Mouse (Mus musculus) limb, embryonic 11.5 days (tissue): ENCODE measurements around the gene Rasgef1b. TPM values are rescaled to one million over a fixed set of nuclear protein-coding genes. Genes with fewer than 3 reads are reported as not detected.

Source experiments
- ATAC-seq: fragments of 200-750 bp; cut with Nextera tagmentation; 2 replicates; pipeline ENCODE4 v1.8.0; 2017; ENCODE audit warnings: low read depth; ENCODE audit not compliant: insufficient number of reproducible peaks, low FRiP score, low TSS enrichment
- DNase-seq: peaks from one replicate; pipeline ENCODE4 v3.0.0-alpha.2; 2015; ENCODE audit warnings: low spot score
- H3K27ac ChIP-seq: fragments of 300-500 bp; sonication (generic); replicated peaks from 2 replicates; pipeline ENCODE4 v1.5.1; 2014; ENCODE audit warnings: low read depth, mild to moderate bottlenecking, low read length
- H3K27me3 ChIP-seq: fragments of 300-500 bp; sonication (generic); 2 replicates; pipeline ENCODE4 v1.6.1; 2014; ENCODE audit warnings: mild to moderate bottlenecking, low read length, mixed read lengths; ENCODE audit not compliant: control insufficient read depth, insufficient read depth
- H3K36me3 ChIP-seq: fragments of 300-500 bp; sonication (generic); 2 replicates; pipeline ENCODE4 v1.6.1; 2014; ENCODE audit warnings: mild to moderate bottlenecking, low read length, moderate library complexity, mixed read lengths; ENCODE audit not compliant: control insufficient read depth, insufficient read depth
- H3K4me1 ChIP-seq: fragments of 300-500 bp; sonication (generic); 2 replicates; pipeline ENCODE4 v1.6.1; 2014; ENCODE audit warnings: low read length, mixed read lengths; ENCODE audit not compliant: control insufficient read depth, insufficient read depth
- H3K4me2 ChIP-seq: fragments of 300-500 bp; sonication (generic); 2 replicates; pipeline ENCODE4 v1.6.1; 2014; ENCODE audit warnings: low read depth, mild to moderate bottlenecking, moderate library complexity; ENCODE audit not compliant: severe bottlenecking
- H3K4me3 ChIP-seq: fragments of 300-500 bp; sonication (generic); 2 replicates; pipeline ENCODE4 v1.5.1; 2014; ENCODE audit warnings: low read depth, low read length
- H3K9ac ChIP-seq: fragments of 300-500 bp; sonication (generic); 2 replicates; pipeline ENCODE4 v1.6.1; 2014; ENCODE audit warnings: mild to moderate bottlenecking, low read length
- H3K9me3 ChIP-seq: fragments of 300-500 bp; sonication (generic); 2 replicates; pipeline ENCODE4 v1.6.1; 2016; ENCODE audit warnings: low read length; ENCODE audit not compliant: control insufficient read depth
- WGBS: fragments of 180-500 bp; shearing (Covaris S2); extraction: QIAGEN DNeasy Blood & Tissue Kit; methylation state at CpG from one replicate; pipeline ENCODE4 v1.1.7; 2014; 5-methylcytosine and 5-hydroxymethylcytosine counted together
- polyA plus RNA-seq: library from polyadenylated mRNA; unstranded; fragments of >200 nt; fragmentation: Nextera tagmentation; extraction: Ambion mirVana; gene quantifications from 2 replicates; pipeline ENCODE4 v1.2.1, GENCODE M21; 2014

The Rasgef1b gene
- polyA plus RNA-seq, 1 experiment from 2014 or later = 59.9 TPM

GRCm38 (mm10) chr5:99746087-99746486, 17.2 kb upstream of the Rasgef1b start:
- H3K4me2 ChIP-seq = no peak overlapping the region
- no peaks in the 10 kb centered on the region for H3K36me3 ChIP-seq
- H3K4me3 ChIP-seq = no peak overlapping the region
- no peaks in the 10 kb centered on the region for H3K9me3 ChIP-seq
- no peak overlapping the region for H3K9ac ChIP-seq
- H3K4me1 ChIP-seq = peaks cover 15% of the 10 kb centered on the region; the same call in 1 of the 2 replicates
- DNase-seq (no peak), ATAC-seq (no peak)
- no peaks in the 10 kb centered on the region for H3K27me3 ChIP-seq
- WGBS = 36% methylated on average over 7 of the region's 7 CpGs
- no peak overlapping the region for H3K27ac ChIP-seq

- Histone ChIP-seq H3K4me3 (no peak overlapping the region), H3K9ac (no peak overlapping the region), H3K27me3 (no peaks in the 10 kb centered on the region), H3K4me2 (no peak overlapping the region), H3K4me1 (peaks cover 23% of the 10 kb centered on the region), H3K27ac (no peak overlapping the region), H3K36me3 (no peaks in the 10 kb centered on the region), H3K9me3 (no peaks in the 10 kb centered on the region)
- WGBS = 59% methylated on average over 7 of the region's 7 CpGs
- DNase-seq (no peak), ATAC-seq (no peak)
Observed at GRCm38 (mm10) chr5:99742874-99743273, 14.0 kb upstream of the Rasgef1b start.

- no peaks in the 10 kb centered on the region for H3K27me3 ChIP-seq
- no peak overlapping the region for H3K4me2 ChIP-seq
- DNase-seq = peak; percentile 48
- no peaks in the 10 kb centered on the region for H3K36me3 ChIP-seq
- peaks cover 27% of the 10 kb centered on the region for H3K4me1 ChIP-seq
- 10% methylated on average over 8 of the region's 8 CpGs for WGBS
- H3K4me3 ChIP-seq = no peak overlapping the region
- no peak; the same call in 1 of the 2 replicates for ATAC-seq
- no peak overlapping the region for H3K27ac ChIP-seq
- no peak overlapping the region for H3K9ac ChIP-seq
- H3K9me3 ChIP-seq = no peaks in the 10 kb centered on the region
Observed at GRCm38 (mm10) chr5:99742056-99742455, 13.2 kb upstream of the Rasgef1b start.

- no peak overlapping the region for H3K9ac ChIP-seq
- no peaks in the 10 kb centered on the region for H3K27me3 ChIP-seq
- 25% methylated on average over 10 of the region's 10 CpGs for WGBS
- no peak overlapping the region for H3K27ac ChIP-seq
- H3K36me3 ChIP-seq = no peaks in the 10 kb centered on the region
- ATAC-seq (no peak), DNase-seq (no peak)
- H3K4me2 ChIP-seq = no peak overlapping the region
- H3K9me3 ChIP-seq = no peaks in the 10 kb centered on the region
- H3K4me1 ChIP-seq = peaks cover 18% of the 10 kb centered on the region
- H3K4me3 ChIP-seq = no peak overlapping the region
Observed at GRCm38 (mm10) chr5:99737937-99738727, 9.3 kb upstream of the Rasgef1b start.

GRCm38 (mm10) chr5:99729931-99730330, 1.1 kb upstream of the Rasgef1b start:
- H3K4me3 ChIP-seq = no peak overlapping the region
- H3K4me1 ChIP-seq = peaks cover 10% of the 10 kb centered on the region; the same call in 1 of the 2 replicates
- ATAC-seq (no peak), DNase-seq (no peak)
- no peaks in the 10 kb centered on the region for H3K9me3 ChIP-seq
- no peak overlapping the region for H3K4me2 ChIP-seq
- H3K27me3 ChIP-seq = no peaks in the 10 kb centered on the region
- no peaks in the 10 kb centered on the region for H3K36me3 ChIP-seq
- no peak overlapping the region for H3K27ac ChIP-seq
- no peak overlapping the region for H3K9ac ChIP-seq
- 50% methylated on average over 1 of the region's 1 CpGs for WGBS

GRCm38 (mm10) chr5:99729361-99729882, 557 bp upstream of the Rasgef1b start:
- peaks cover 10% of the 10 kb centered on the region; the same call in 1 of the 2 replicates for H3K4me1 ChIP-seq
- peak overlapping the region; percentile 52 for H3K4me2 ChIP-seq
- no peaks in the 10 kb centered on the region for H3K27me3 ChIP-seq
- DNase-seq (peak; percentile 75), ATAC-seq (peak; percentile 63)
- peak overlapping the region; percentile 7; the same call in 1 of the 2 replicates for H3K4me3 ChIP-seq
- H3K36me3 ChIP-seq = no peaks in the 10 kb centered on the region
- H3K9ac ChIP-seq = no peak overlapping the region
- peak overlapping the region; percentile 80 for H3K27ac ChIP-seq
- WGBS = 0% methylated on average over 18 of the region's 18 CpGs
- H3K9me3 ChIP-seq = no peaks in the 10 kb centered on the region

- Histone ChIP-seq H3K9me3 (no peaks in the 10 kb centered on the region), H3K27ac (peak overlapping the region; percentile 86)
- WGBS = under 1% methylated on average over 15 of the region's 15 CpGs
Observed at GRCm38 (mm10) chr5:99728027-99728451, 826 bp downstream of the Rasgef1b start.

GRCm38 (mm10) chr5:99723941-99724340, 4.9 kb downstream of the Rasgef1b start:
- H3K27me3 ChIP-seq = no peaks in the 10 kb centered on the region

More at GRCm38 (mm10) chr5:99728027-99728451, 826 bp downstream of the Rasgef1b start:
- peak overlapping the region; percentile 91 for H3K4me2 ChIP-seq
- H3K4me3 ChIP-seq = peak overlapping the region; percentile 66
- ATAC-seq (peak; percentile 67; the same call in 1 of the 2 replicates), DNase-seq (peak; percentile 74)
- H3K4me1 ChIP-seq = peaks cover 10% of the 10 kb centered on the region; the same call in 1 of the 2 replicates
- H3K9ac ChIP-seq = no peak overlapping the region
- H3K36me3 ChIP-seq = no peaks in the 10 kb centered on the region
- H3K27me3 ChIP-seq = no peaks in the 10 kb centered on the region

More at GRCm38 (mm10) chr5:99723941-99724340, 4.9 kb downstream of the Rasgef1b start:
- WGBS = 88% methylated on average over 6 of the region's 6 CpGs
- H3K4me1 ChIP-seq = peaks cover 10% of the 10 kb centered on the region; the same call in 1 of the 2 replicates
- no peak overlapping the region for H3K9ac ChIP-seq
- no peak overlapping the region for H3K4me3 ChIP-seq
- no peaks in the 10 kb centered on the region for H3K9me3 ChIP-seq
- no peak overlapping the region for H3K4me2 ChIP-seq
- no peak for ATAC-seq
- DNase-seq = no peak
- H3K27ac ChIP-seq = no peak overlapping the region
- no peaks in the 10 kb centered on the region for H3K36me3 ChIP-seq
